Mouse (Mus musculus): ENCODE results near the gene Zcchc13.

The Zcchc13 gene

DNA sequence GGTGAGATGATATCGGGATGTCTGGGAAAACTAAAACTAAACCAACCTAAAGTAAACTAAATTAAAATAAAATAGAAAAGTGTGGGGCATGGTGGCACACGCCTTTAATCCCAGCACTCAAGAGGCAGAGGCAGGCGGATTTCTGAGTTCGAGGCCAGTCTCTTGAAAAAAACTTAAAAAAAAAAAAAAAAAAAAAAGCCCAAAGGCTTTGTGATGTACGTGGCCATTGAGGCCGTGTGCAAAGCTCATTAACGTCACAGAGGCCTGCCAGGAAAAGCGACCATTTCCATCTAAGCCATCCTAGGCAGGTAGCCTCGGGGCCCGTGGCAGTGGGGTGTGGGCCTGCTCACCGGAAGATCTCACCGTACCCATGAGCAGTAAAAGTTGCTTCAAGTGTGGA is at the start of gene Zcchc13:
Gene Zcchc13 (plus strand): TSS at position 284 of the 400 bp plus-strand sequence.
- DNase-seq (ENCODE audit: low read depth, low spot score) = no peak

- no peak for DNase-seq (ENCODE audit: low read depth, low spot score)
Measured at GRCm38 (mm10) chrX:103584262-103584661, 46.1 kb upstream of the Zcchc13 start.

DNA sequence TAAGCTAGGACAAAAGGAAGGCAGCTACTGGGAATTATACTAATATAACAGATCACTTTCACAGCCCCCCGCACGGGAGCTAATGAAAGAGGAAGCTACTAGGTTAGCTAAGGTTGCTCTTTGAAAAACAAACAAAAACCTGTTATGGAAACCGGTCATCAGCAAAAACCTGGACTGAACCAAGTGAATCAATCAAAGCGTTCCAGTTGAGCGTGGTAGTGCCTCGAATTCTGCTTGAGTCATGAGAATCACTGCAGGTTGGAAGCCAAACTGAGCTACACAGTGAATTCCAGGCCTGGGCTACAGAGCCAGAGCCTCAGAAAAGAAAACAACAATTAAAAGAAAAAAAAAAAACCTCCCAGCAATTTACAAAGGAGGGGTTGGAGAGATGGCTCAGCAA is 38.3 kb upstream of the Zcchc13 start:
- DNase-seq (ENCODE audit: low read depth, low spot score) = no peak

- no peak for DNase-seq (ENCODE audit: low read depth, low spot score)
Measured at GRCm38 (mm10) chrX:103602553-103602952, 27.8 kb upstream of the Zcchc13 start.

DNA sequence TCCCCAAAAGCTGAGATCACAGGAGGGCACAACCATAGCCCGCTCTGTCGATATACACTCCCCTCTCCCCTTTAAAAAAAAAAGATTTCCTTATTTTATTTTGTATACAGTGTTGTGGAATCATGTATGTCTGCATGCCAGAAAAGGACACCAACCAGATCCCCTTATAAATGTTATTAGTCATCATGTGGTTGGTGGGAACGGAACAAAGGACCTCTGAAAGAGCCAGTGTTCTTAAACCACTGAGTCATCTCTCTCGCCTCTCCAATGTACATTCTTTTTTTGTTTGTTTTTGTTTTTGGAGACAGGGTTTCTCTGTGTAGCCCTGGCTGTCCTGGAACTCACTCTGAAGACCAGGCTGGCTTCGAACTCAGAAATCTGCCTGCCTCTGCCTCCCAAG is 26.2 kb upstream of the Zcchc13 start:
- no peak for DNase-seq (ENCODE audit: low read depth, low spot score)

DNA sequence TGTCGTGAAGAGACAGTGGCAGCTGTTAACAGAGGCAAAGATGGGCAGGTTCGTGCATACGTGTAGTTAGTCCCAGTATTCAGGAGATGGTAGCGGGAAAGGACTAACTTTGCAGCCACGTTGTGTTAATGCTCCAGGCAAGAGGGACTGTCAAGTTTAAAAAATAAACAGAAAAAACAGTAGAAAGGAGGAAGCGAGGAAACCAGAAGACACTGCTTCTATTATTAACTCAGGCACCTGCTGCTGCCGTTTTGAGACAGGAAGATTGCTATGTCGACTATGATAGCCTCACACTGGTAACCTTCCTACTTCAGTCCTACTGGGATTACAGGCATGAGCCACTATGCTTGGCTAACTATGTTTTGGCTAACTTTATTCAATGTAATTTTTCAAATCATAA is 24.9 kb upstream of the Zcchc13 start:
- no peak for DNase-seq (ENCODE audit: low read depth, low spot score)

GRCm38 (mm10) chrX:103610401-103610800 is 20.0 kb upstream of the Zcchc13 start:
- DNase-seq (ENCODE audit: low read depth, low spot score) = no peak

DNA sequence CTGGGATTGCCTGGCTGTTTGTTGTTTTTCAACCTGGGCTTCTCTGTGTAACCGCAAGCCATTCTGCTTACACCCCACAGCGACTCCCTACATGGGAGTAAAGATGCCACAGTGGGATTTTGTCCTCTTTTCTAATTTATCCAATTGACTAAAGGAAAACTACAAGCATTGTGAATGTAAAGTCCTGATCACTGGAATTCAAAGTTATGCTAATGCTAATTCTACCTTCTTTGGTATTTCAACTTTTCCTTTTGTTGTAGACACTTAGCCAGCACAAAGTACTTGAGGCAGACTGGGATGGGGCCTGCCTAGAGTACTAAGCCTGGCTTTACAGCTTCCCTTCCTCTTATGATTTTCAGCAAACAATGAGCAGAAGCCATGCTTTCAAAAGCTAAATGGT is 18.9 kb upstream of the Zcchc13 start:
- no peak for DNase-seq (ENCODE audit: low read depth, low spot score)

DNA sequence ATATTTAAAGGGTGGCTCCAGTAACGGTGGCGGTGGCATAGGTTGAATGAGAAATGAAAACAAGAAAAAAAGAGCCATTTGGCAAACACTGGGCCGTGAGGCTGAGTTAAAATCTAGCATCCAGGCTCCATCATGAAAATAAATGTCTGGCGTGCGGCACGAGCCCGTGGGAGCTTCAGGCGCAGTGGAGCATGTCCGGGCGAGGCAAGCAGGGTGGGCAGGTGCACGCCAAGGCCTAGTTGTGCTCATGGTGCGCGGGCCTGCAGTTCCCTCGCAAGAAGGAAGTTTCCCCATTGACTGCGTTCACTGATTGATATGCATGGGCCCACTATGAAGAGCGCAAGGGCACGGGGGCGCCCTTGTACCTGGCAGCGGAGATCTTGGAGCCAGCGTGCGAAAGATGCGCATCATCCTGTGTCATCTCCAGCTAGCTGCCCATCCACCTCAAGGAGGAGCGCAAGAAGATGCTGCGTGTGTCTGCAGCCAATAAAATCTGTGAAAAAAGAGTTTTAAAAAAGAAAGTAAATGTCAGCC is 15.6 kb upstream of the Zcchc13 start:
- DNase-seq (ENCODE audit: low read depth, low spot score) = no peak

DNA sequence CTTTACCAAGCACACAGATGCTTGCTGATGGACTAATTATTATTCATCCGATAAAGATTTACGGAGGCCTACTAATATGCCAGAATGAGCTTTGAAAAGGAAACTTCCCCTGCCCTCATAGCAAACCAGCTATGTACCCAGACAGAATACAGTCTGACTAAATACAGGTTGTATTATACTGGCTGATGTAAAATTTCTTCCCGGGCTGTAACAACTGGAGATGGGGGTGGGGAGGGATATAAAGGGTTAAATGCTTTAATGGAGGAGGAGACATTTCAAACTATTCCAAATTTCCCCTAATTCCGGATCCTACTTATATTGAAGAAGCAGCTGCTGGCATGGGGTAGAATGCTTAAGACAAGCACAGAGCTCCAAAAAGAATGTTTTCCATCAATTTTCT is 14.9 kb upstream of the Zcchc13 start:
- DNase-seq (ENCODE audit: low read depth, low spot score) = no peak

DNA sequence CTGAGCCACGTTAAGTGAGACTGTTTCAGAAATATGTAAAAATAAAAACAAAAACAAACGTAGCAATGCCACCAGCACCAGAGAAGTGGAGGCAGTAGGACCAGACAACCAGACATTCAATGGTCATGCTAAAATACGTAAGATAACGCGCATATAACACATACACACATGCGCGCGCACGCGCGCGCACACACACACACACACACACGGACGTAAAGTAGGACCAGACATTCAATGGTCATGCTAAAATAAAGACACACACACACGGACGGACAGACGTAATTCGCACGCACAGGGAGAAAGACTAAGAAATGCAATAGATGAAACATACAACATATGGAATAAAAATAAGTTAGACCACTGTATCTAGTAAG is 14.2 kb upstream of the Zcchc13 start:
- peak; percentile 42 for DNase-seq (ENCODE audit: low read depth, low spot score)

- peak; percentile 80 for DNase-seq (ENCODE audit: low read depth, low spot score)
Measured at GRCm38 (mm10) chrX:103616536-103617404, 13.6 kb upstream of the Zcchc13 start.

DNA sequence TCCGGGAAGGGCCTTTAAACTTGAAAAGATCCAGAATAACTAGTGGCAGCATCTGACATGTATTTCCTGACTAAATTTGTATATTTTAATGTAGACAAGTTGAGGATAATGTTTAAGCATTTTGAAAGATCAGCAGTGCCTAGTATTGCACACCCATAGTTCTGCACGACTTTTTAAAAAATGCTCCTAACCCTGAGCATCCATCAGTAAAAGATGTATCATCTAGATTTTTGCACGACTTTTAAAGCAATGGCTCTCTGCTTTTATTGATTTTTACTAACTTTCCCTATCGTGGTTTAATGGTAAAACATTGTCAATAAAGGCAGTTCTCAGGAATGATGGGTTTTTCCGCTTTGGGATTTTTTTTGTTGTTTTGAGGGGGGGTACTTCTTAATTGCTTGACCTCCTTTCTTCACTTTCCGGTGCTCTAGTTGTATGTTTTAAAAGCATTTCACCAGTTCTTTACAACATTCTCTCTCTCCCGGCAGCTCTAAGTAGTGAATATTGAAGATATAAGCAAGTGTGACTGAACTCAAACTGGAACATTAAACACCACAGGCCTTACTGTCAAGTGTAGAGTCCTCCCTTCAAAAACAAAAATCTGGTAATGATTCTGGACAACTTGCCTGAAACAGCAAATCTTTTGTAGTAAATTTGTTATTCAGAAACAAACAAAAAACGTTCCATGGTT is 12.8 kb upstream of the Zcchc13 start:
- DNase-seq (ENCODE audit: low read depth, low spot score) = no peak

DNA sequence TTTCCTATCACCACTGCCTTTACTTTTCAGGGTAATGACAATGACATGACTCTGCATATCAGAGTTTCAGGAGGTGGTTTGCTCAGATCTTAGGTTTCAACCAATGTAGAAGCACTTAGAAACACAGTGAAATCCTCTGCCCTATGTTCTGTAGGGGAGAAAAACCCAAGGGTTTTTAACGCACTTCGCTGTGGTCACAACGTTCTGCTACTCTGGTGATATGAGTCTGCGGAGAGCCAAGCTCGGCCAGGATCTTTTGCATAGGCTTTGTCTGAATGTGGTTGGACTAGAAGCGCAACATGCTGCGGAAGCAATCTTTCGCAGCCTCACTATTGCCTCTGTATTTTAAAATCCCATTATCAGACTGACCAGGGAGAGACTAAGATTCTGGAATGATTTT is 8.6 kb upstream of the Zcchc13 start:
- no peak for DNase-seq (ENCODE audit: low read depth, low spot score)

DNA sequence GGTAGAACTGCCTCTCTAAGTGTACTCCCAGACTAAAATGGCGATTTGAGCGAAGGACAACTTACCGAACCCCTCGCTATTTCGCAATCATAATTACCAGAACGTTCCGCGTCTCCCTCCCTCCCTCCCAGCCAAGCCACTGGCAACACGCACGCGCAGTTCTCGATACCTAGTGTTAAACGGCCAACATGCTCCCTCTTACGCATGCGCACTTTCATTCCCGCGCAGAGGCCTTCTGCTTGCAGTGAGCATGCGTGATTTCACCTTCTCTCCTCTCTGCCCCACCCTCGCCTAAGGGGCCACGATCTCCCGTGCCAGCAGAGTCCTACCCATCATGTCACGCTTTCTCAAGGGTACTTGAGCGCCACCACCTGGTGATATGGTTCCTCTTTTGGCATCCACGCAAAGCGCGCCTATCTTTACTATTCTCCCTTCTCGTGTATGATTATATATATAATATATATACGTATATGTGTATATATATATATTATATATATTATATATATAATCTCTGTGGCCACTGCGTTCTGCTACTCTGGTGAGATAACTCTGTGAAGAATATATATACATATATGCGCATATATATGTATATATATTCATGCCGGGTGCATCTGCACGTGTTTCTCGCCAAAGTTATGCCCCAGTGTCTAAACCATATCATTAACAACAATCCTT is 8.0 kb upstream of the Zcchc13 start:
- peak; percentile 99 for DNase-seq (ENCODE audit: low read depth, low spot score)

- no peak for DNase-seq (ENCODE audit: low read depth, low spot score)
Measured at GRCm38 (mm10) chrX:103622935-103623280, 7.5 kb upstream of the Zcchc13 start.

GRCm38 (mm10) chrX:103623411-103623845 is 7.0 kb upstream of the Zcchc13 start:
- no peak for DNase-seq (ENCODE audit: low read depth, low spot score)

DNA sequence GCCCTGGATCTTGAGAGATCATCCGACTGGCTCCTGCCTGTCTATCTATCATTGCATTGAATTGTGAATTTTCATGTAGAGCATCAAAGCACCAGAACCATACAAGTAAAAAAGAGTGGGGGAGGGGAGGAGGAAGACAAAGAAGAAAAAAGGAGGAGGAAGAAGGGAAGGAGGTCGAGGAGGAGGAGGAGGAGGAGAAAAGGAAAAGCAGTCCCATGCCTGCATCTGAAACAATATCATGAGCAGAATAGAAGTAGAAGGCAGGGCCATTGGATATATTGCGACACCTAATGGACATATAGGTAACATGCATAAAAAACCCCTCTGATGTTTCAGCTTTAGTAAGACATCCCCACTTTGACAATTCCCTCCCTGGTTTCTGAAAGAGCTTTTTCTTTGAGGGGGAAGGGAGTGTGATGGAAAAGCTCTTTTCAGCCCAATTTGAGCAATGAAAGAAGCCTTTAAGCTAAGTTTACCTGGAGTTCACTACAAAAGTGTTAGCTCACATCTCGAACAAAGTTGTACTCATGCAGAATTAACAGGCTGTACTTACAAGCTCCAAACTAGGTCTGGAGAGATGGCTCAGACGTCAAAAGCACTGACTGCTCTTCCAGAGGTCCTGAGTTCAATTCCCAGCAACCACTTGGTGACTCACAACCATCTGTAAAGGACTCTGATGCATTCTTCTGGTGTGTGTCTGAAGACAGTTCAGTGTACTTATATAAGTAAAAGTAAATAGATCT is 5.8 kb upstream of the Zcchc13 start:
- DNase-seq (ENCODE audit: low read depth, low spot score) = no peak

GRCm38 (mm10) chrX:103628890-103629289 is 1.5 kb upstream of the Zcchc13 start:
- DNase-seq (ENCODE audit: low read depth, low spot score) = no peak

GRCm38 (mm10) chrX:103633895-103634294 is 3.5 kb downstream of the Zcchc13 start:
- DNase-seq (ENCODE audit: low read depth, low spot score) = no peak

DNA sequence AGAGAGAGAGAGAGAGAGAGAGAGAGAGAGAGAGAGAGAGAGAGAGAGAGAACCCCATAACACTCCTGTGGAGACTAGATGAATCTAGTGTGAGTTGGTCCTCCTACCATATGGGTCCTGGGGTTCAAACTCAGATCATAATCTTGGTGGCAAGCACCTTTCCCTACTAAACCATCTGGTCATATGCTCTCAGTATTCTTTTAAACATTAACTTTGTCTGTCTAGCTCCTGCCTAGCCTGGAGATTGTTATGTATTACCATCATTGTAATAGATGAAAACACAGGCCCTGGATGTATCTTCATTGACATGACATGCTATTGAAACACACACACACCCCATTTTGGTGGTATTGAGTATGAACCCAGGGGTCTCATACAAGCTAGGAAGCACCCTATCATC is 5.6 kb downstream of the Zcchc13 start:
- no peak for DNase-seq (ENCODE audit: low read depth, low spot score)

DNA sequence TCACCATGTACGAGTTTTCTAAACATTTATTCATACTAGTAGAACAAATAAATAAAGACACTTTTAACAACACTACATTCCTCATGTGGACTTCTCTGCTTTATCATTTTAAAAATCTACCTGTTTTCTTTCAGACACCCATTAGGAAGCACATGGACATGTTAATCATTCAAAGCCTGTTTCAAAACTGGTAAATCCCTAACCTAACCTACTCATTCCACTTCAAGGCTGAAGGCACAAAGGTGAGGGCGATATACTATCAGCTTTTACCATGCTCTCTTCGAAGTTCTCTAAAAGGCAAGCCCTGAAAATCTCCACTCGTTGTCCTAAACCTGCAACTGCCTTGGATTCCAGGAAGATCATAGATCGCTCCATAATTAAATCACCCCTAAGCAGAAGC is 8.2 kb downstream of the Zcchc13 start:
- no peak for DNase-seq (ENCODE audit: low read depth, low spot score)

All from skeletal muscle tissue, adult 2 months (tissue).